Mouse (Mus musculus): ENCODE measurements around the gene N6amt1.

Gene N6amt1

DNA sequence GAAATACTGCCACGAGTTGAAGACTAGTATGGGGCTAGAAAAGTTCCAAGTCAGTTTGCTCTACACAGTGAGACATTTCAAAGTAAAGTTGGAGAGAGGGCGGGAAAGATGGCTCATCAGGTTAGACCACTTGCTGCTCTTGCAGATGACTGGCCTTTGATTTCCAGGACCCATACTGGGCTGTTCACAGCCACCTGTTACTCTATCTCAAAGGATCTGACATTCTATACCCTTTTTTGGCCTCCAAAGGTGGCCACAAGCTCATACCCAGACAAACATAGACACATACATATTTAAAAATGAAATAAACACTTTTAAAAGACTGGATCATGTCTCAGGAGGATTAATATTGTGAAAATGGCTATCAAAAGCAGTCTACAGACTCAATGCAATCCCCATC, 30.4 kb downstream of the N6amt1 start:
- no peak for DNase-seq (ENCODE audit: low read depth, low spot score)

DNA sequence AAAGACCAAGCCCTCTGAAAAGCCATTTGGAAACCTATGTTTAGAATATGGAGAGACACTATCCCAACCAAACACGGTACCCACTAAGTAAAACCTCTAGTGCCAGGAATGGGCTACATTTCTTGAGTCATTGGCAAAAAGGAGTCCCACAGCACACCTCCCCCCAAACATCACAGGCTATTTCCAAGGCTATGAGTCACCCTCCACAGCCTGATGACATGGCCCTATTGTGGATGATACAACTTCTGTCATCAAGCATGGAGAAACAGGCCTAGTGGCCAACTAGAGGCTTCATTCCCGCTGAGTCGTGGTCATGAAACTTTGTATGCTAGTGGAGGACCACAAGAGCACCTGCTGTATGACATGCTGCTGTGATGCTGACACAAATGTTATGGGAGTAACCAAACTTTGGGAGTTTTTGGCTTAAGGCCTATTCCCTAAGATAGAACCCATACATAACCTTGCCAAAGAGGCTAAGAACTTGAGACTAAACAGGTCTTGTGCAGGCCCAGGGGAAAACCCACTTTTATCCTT, 33.5 kb downstream of the N6amt1 start:
- no peak for DNase-seq (ENCODE audit: low read depth, low spot score)

DNA sequence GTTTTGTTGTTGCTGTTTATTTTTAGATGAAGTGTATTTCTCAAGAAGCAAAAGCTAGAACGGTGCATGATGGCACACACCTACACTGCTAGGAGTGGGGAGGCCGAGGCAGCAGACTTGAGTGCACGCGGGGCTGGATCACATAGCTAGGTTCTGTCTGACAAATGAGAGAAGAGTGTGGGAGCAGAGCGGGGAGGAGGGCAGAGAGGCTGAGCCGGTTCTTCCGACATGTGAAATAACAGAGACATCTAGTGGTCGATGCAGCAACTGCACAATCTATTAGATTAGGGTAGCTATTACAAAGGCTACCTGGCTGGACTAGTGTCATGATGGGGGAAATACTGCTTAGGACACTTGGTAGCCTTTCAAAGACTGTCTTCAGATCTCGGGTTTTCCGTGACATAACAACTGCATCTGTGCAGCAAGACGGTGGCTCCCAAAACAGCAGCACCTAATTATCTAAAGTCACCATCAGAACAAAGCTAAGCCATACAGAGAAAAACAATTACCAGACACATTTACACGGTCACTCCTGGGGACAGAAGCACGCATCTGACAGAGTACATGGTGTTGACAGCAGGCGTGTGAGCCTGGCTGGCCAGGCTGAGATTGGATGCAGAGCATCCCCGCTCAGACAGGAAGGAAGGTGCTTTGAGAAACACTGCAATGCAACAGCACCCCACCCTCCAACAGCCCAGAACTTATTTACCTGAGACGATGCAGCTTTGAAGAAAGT, 40.0 kb downstream of the N6amt1 start:
- peak; percentile 66 for DNase-seq (ENCODE audit: low read depth, low spot score)

DNA sequence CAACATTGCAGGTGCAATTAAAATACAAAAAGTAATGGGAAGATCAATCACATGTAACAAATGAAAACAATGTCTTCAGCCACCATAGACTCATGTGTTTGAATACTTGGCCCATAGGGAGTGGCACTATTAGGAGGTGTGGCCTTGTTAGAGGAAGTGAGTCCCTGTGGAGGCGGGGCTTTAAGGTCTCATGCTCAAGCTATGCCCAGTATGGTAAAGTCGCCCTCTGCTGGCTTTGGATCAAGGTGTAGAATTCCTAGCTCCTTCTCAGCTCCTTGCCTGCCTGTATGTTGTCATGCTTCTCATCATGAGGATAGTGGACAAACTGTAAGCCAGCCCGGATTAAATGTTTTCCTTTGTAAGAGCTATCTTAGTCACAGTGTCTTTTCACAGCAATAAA, 51.0 kb downstream of the N6amt1 start:
- DNase-seq (ENCODE audit: low read depth, low spot score) = no peak

Measured in mesoderm, embryonic 11.5 days (tissue).